Mouse (Mus musculus) lung, adult 2 months (tissue): ENCODE results near the gene Gm42715.

ENCODE experiments used
- CTCF ChIP-seq: fragments of 200-500 bp; IDR thresholded peaks from 2 replicates; pipeline ENCODE4 v1.5.1; 2011; ENCODE audit warnings: mild to moderate bottlenecking, low read length, control low read depth; ENCODE audit not compliant: insufficient read depth
- POLR2A ChIP-seq: fragments of 200-500 bp; IDR thresholded peaks from 2 replicates; pipeline ENCODE4 v1.6.1; 2011; ENCODE audit warnings: low read depth, mild to moderate bottlenecking, control low read depth, low read length, borderline replicate concordance; ENCODE audit errors: extremely low read depth

GRCm38 (mm10) chr7:127574115-127574514 is 54.7 kb downstream of the Gm42715 start:
- TF ChIP-seq CTCF: no peak
- no peak for TF ChIP-seq POLR2A
